Mouse (Mus musculus): ENCODE results near the gene Dpp9. TPM values are rescaled to one million over a fixed set of nuclear protein-coding genes. Genes with fewer than 3 reads are reported as not detected.
A peak's percentile ranks its signal among the peaks of the same experiment; 100 is the strongest.
"Not testable (repeated sequence)": the region's sequence is repeated elsewhere in the genome, so short reads cannot be mapped to it uniquely, and the experiment has no call there.

The Dpp9 gene
- polyA plus RNA-seq (2014; fragmentation: Nextera tagmentation; extraction: Ambion mirVana) = 29.5 and 33.8 TPM in 2 replicates

DNA sequence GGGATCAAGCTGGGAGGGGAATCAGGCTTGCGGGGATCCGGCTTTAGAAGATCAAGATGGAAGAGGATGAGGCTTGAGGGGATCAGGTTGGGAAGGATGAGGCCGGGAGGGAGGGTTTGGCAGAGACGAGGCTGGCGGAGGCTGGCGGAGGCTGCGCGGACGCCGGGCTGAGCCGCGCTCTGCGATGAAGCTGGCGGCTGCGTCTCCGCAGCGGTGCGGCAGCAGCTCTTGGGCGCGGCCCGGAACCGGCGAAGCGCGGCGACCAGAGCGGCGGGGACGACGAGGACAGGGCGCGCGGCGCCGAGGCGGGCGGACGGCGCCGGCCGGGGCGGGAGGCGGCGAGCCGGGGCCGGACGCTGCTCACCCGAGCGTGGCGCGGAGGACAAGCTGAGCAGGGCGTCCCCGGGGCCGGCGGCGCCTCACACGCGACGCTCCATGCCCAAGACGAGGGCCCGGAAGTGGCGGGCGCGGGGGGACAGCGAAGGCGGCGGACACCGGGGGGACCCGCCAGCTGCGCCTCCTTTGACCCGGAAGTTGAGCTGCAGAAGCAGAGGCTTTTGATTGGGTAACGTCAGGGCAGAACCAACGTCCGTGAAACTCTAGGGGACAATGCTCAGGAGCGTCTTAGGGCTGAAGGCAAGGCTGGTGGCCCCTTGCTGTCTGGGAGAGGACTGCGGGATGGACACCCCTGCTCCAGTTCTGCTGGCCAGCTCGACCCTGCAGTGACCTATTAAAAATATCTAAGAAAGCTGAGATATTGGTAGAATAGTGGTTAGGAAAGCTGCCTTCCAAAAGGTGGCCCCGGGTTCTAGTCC is at the start of gene Dpp9:
Gene Dpp9 (minus strand): TSS at position 529 of the 815 bp plus-strand sequence.
- DNase-seq (ENCODE audit: low spot score, missing footprints) = peak; percentile 98

DNA sequence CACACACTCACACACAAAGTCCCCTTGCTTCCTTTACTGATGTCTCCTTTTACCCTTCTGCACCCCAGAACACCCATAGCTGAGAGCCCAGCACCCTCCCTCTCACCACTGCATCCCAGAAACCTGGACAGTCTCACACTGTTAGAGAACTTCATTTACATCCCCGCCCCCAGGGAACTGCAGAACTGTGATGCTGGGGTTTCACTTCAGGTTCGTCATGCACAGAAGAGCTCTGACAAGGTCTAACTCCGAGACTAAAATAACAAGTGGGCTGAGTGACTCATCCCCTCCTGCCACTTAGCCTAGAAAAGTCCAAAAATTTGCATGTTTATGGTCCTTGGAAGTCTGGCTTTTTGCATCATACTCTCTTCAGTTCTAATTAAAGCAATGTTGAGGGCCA is 47.6 kb upstream of the Dpp9 start:
- no peak overlapping the region for H3K27ac ChIP-seq (ENCODE audit: low read depth, low read length)
- H3K4me3 ChIP-seq (ENCODE audit: low read depth, low read length) = no peak overlapping the region
- DNase-seq (ENCODE audit: low spot score, missing footprints) (no peak), ATAC-seq (ENCODE audit: low FRiP score) (no peak)
- no peaks in the 10 kb centered on the region for H3K27me3 ChIP-seq (ENCODE audit: control insufficient read depth, insufficient read depth, low read length)
- no peaks in the 10 kb centered on the region for H3K9me3 ChIP-seq (ENCODE audit: control insufficient read depth, low read length)
- H3K36me3 ChIP-seq (ENCODE audit: control insufficient read depth, insufficient read depth, low read length) = peaks cover 3% of the 10 kb centered on the region; the same call in 1 of the 2 replicates
- H3K4me1 ChIP-seq (ENCODE audit: control insufficient read depth, insufficient read depth, low read length) = peaks cover 7% of the 10 kb centered on the region
- H3K4me2 ChIP-seq = no peak overlapping the region
- 70% methylated on average over 3 of the region's 3 CpGs for WGBS
- no peak overlapping the region for H3K9ac ChIP-seq (ENCODE audit: low read length)

More for the DNA sequence above, at the start of gene Dpp9:
- H3K36me3 ChIP-seq (ENCODE audit: control insufficient read depth, insufficient read depth, low read length) = no peaks in the 10 kb centered on the region; the same call in 1 of the 2 replicates
- ATAC-seq (ENCODE audit: low FRiP score) = peak; percentile 100
- H3K9me3 ChIP-seq (ENCODE audit: control insufficient read depth, low read length) = no peaks in the 10 kb centered on the region
- WGBS = under 1% methylated on average over 78 of the region's 78 CpGs
- no peaks in the 10 kb centered on the region for H3K27me3 ChIP-seq (ENCODE audit: control insufficient read depth, insufficient read depth, low read length)
- peak within 1 kb of the TSS; percentile 71; the same call in 1 of the 2 replicates for H3K27ac ChIP-seq (ENCODE audit: low read depth, low read length)
- peak within 1 kb of the TSS; percentile 92 for H3K4me3 ChIP-seq (ENCODE audit: low read depth, low read length)
- H3K9ac ChIP-seq (ENCODE audit: low read length) = peak within 1 kb of the TSS; percentile 89
- H3K4me2 ChIP-seq = peak within 1 kb of the TSS; percentile 85
- peaks cover 13% of the 10 kb centered on the region for H3K4me1 ChIP-seq (ENCODE audit: control insufficient read depth, insufficient read depth, low read length)

DNA sequence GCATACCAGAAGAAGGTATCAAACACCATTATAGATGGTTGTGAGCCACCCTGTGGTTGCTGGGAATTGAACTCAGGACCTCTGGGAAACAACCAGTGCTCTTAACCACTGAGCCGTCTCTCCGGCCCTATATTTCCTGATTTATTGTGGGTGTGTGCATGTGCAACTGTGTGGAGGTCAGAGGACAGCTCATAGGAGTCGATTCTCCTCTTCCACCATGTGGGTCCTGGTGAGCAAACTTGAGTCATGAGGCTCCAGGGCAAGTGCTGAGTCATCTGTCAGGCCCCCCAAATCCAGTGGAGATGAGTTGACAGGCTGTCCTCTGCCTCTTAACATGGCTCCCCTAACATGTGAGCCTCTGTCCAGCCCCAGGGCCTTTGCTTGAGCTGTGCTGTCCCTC is 47.2 kb upstream of the Dpp9 start:
- Histone ChIP-seq H3K9me3 (ENCODE audit: control insufficient read depth, low read length) (no peaks in the 10 kb centered on the region), H3K4me3 (ENCODE audit: low read depth, low read length) (no peak overlapping the region), H3K4me1 (ENCODE audit: control insufficient read depth, insufficient read depth, low read length) (peaks cover 7% of the 10 kb centered on the region), H3K9ac (ENCODE audit: low read length) (no peak overlapping the region), H3K36me3 (ENCODE audit: control insufficient read depth, insufficient read depth, low read length) (peaks cover 3% of the 10 kb centered on the region; the same call in 1 of the 2 replicates), H3K27me3 (ENCODE audit: control insufficient read depth, insufficient read depth, low read length) (no peaks in the 10 kb centered on the region), H3K4me2 (no peak overlapping the region), H3K27ac (ENCODE audit: low read depth, low read length) (no peak overlapping the region)
- DNase-seq (ENCODE audit: low spot score, missing footprints) (no peak), ATAC-seq (ENCODE audit: low FRiP score) (no peak)
- 87% methylated on average over 3 of the region's 3 CpGs for WGBS

DNA sequence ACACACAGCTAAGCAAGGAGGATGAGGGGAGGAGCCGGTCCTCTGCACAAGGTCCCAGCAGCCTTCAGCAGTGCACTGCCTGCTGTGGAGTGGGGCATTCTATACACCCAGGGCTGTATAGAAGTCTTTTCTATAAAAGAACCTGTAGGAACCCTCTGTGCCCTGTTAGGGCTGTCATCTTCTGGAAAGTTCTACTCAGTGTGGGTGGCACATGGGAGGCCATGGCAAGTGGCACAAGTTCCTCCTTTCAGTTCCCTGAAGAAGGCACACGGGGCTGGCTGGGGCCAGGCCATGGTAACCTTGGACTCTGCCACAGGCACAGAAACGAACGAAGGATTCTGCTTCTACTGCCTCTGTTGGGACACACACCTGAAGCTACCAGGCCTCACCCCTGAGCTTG is 46.3 kb upstream of the Dpp9 start:
- H3K9ac ChIP-seq (ENCODE audit: low read length) = no peak overlapping the region
- H3K4me3 ChIP-seq (ENCODE audit: low read depth, low read length) = no peak overlapping the region
- 93% methylated on average over 4 of the region's 4 CpGs for WGBS
- no peaks in the 10 kb centered on the region for H3K27me3 ChIP-seq (ENCODE audit: control insufficient read depth, insufficient read depth, low read length)
- DNase-seq (ENCODE audit: low spot score, missing footprints) (no peak), ATAC-seq (ENCODE audit: low FRiP score) (no peak)
- no peak overlapping the region for H3K27ac ChIP-seq (ENCODE audit: low read depth, low read length)
- no peaks in the 10 kb centered on the region for H3K9me3 ChIP-seq (ENCODE audit: control insufficient read depth, low read length)
- peaks cover 3% of the 10 kb centered on the region; the same call in 1 of the 2 replicates for H3K36me3 ChIP-seq (ENCODE audit: control insufficient read depth, insufficient read depth, low read length)
- H3K4me1 ChIP-seq (ENCODE audit: control insufficient read depth, insufficient read depth, low read length) = peaks cover 7% of the 10 kb centered on the region
- H3K4me2 ChIP-seq = no peak overlapping the region

DNA sequence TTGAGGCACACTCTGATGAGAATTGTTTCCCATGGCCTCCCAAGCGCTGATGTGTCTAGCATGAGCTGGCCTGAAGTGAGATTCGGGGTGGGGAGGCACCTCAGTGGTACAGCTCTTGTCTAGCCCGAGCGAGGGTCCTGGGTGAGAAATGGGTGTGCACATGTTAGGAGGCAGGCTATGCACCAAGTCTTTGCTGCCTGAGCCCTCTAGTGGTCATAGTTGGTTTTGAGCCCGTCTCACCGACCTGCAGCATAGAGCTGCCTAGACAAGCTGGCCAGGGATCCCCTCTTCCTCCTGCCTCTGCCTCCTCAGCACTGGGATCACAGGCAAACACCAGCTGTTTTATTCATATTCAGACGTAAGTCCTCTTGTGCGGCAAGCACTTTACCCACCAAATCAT is 45.3 kb upstream of the Dpp9 start:
- DNase-seq (ENCODE audit: low spot score, missing footprints) (peak; percentile 97), ATAC-seq (ENCODE audit: low FRiP score) (peak; percentile 78)
- Histone ChIP-seq H3K4me2 (no peak overlapping the region), H3K4me3 (ENCODE audit: low read depth, low read length) (no peak overlapping the region), H3K4me1 (ENCODE audit: control insufficient read depth, insufficient read depth, low read length) (0 out of 2 replicates have a peak, but pooled peaks cover 2% of the 10 kb centered on the region), H3K36me3 (ENCODE audit: control insufficient read depth, insufficient read depth, low read length) (peaks cover 3% of the 10 kb centered on the region; the same call in 1 of the 2 replicates), H3K27ac (ENCODE audit: low read depth, low read length) (no peak overlapping the region), H3K9ac (ENCODE audit: low read length) (no peak overlapping the region), H3K27me3 (ENCODE audit: control insufficient read depth, insufficient read depth, low read length) (no peaks in the 10 kb centered on the region), H3K9me3 (ENCODE audit: control insufficient read depth, low read length) (no peaks in the 10 kb centered on the region)
- 20% methylated on average over 8 of the region's 8 CpGs for WGBS

DNA sequence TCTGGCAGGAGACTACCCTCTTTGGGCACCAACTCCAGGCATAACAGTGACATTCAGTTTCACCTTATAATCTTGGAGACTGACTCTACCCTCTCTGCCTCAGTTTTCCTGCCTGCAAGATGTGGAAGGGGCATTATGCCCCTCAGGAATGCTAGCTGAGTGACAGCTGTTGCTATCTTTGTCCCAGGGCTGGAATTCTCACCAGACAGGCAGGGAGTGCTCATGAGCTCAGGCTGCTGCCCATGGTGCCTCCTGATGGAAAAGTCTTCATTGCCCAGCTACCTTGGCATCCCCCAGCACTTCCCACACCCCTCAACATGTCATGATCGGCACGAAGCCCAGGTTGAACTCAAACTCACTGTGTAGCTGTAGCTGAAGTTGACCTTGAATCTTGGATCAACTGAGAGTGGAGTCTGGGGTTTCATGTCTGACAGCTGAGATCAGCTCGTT is 44.0 kb upstream of the Dpp9 start:
- H3K27me3 ChIP-seq (ENCODE audit: control insufficient read depth, insufficient read depth, low read length) = no peaks in the 10 kb centered on the region
- H3K4me2 ChIP-seq = no peak overlapping the region
- ATAC-seq (ENCODE audit: low FRiP score) (no peak), DNase-seq (ENCODE audit: low spot score, missing footprints) (peak; percentile 26)
- H3K36me3 ChIP-seq (ENCODE audit: control insufficient read depth, insufficient read depth, low read length) = peaks cover 9% of the 10 kb centered on the region; the same call in 1 of the 2 replicates
- no peaks in the 10 kb centered on the region for H3K9me3 ChIP-seq (ENCODE audit: control insufficient read depth, low read length)
- no peak overlapping the region for H3K4me3 ChIP-seq (ENCODE audit: low read depth, low read length)
- H3K9ac ChIP-seq (ENCODE audit: low read length) = no peak overlapping the region
- 86% methylated on average over 3 of the region's 3 CpGs for WGBS
- no peak overlapping the region for H3K27ac ChIP-seq (ENCODE audit: low read depth, low read length)
- H3K4me1 ChIP-seq (ENCODE audit: control insufficient read depth, insufficient read depth, low read length) = peaks cover 1% of the 10 kb centered on the region

DNA sequence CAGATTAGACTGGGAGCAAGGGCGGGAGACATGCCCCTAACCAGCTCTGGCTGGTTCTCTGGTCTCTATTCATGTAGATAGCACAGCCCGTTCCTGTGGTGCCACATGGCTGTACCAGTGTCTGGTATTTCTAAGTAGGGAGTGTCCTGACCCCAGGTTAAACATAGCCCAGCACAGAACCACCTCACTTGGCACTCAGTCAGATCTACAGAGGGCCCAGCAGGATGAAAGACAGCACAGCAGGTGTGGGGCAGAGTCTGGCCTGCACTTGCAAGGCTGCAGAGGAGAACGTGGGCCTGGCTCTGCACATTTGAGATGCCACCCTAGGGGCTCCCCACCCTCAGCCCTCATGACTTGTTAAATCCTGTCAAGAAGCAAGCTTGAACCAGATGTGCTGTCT is 42.5 kb upstream of the Dpp9 start:
- Histone ChIP-seq H3K4me3 (ENCODE audit: low read depth, low read length) (no peak overlapping the region), H3K9me3 (ENCODE audit: control insufficient read depth, low read length) (no peaks in the 10 kb centered on the region), H3K4me1 (ENCODE audit: control insufficient read depth, insufficient read depth, low read length) (peaks cover 5% of the 10 kb centered on the region), H3K27me3 (ENCODE audit: control insufficient read depth, insufficient read depth, low read length) (no peaks in the 10 kb centered on the region), H3K27ac (ENCODE audit: low read depth, low read length) (no peak overlapping the region), H3K4me2 (no peak overlapping the region), H3K36me3 (ENCODE audit: control insufficient read depth, insufficient read depth, low read length) (peaks cover 9% of the 10 kb centered on the region; the same call in 1 of the 2 replicates), H3K9ac (ENCODE audit: low read length) (no peak overlapping the region)
- DNase-seq (ENCODE audit: low spot score, missing footprints) (peak; percentile 56), ATAC-seq (ENCODE audit: low FRiP score) (no peak)
- WGBS = 78% methylated on average over 3 of the region's 3 CpGs

DNA sequence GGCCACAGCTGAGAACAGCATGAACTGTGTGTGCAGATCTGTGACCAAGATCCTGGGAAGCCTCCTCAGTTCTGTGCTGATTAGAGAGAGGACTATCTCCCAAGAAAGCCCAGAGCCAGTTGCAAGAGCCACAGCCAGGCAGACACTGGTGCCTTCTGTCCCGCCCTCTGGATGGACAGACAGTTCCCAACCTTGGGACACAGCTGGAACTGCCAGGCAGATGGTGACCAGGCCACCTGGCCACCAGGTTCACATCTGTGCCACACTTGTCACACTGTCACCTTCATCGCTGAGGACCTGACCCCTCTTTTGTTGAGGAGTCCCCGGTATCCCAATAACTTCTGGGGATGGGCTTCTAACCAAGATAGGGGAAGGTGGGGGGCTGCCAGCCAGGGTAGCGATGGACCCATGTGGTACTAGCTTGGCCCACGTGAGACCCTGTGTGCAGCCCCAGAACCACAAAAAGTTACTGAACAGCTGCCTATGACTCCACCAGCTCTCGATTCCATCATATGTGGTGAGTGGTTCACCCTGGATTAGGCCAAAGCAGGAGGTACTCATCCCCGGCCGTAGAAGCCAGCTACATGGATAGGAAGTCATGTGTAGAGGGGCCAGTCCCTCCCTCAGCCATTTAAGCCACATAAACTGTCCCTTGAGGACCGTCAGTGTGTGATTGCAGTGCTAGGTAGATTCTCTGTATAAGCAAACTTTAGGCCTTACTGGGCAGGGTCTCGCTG is 40.8 kb upstream of the Dpp9 start:
- H3K36me3 ChIP-seq (ENCODE audit: control insufficient read depth, insufficient read depth, low read length) = peaks cover 9% of the 10 kb centered on the region; the same call in 1 of the 2 replicates

DNA sequence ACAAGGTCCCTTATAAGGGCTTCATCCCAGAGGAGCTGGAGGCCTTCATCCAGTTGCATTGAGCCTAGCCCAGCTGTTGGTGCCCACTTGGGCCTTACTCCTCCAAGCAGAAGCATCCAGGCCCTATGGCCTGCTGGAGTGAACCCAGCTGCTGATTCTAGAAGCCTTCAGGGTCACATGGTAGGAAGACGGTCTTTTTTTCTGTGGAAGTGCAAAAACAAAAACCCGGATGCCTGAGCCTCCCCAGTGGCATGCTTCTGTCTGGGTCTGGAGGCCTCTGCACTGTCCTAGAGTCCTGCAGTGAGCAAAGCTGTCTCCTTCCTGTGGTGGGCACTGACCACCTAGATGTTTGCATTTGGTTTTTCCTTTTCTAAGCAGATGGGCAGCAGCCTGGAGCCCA is 40.1 kb upstream of the Dpp9 start:
- not testable (repeated sequence) for H3K36me3 ChIP-seq (ENCODE audit: control insufficient read depth, insufficient read depth, low read length); H3K4me1 ChIP-seq (ENCODE audit: control insufficient read depth, insufficient read depth, low read length); H3K4me3 ChIP-seq (ENCODE audit: low read depth, low read length); H3K9me3 ChIP-seq (ENCODE audit: control insufficient read depth, low read length); H3K9ac ChIP-seq (ENCODE audit: low read length); H3K4me2 ChIP-seq; ATAC-seq (ENCODE audit: low FRiP score); H3K27me3 ChIP-seq (ENCODE audit: control insufficient read depth, insufficient read depth, low read length); H3K27ac ChIP-seq (ENCODE audit: low read depth, low read length)
- DNase-seq (ENCODE audit: low spot score, missing footprints) = peak; percentile 33
- 96% methylated on average over 2 of the region's 2 CpGs for WGBS

More for the DNA sequence above, 40.8 kb upstream of the Dpp9 start:
- no peaks in the 10 kb centered on the region for H3K9me3 ChIP-seq (ENCODE audit: control insufficient read depth, low read length)
- ATAC-seq (ENCODE audit: low FRiP score) = no peak
- no peak overlapping the region for H3K4me3 ChIP-seq (ENCODE audit: low read depth, low read length)
- 95% methylated on average over 10 of the region's 10 CpGs for WGBS
- no peak overlapping the region for H3K9ac ChIP-seq (ENCODE audit: low read length)
- no peak overlapping the region for H3K27ac ChIP-seq (ENCODE audit: low read depth, low read length)
- H3K4me1 ChIP-seq (ENCODE audit: control insufficient read depth, insufficient read depth, low read length) = peaks cover 5% of the 10 kb centered on the region
- no peak overlapping the region for H3K4me2 ChIP-seq
- DNase-seq (ENCODE audit: low spot score, missing footprints) = peak; percentile 35
- H3K27me3 ChIP-seq (ENCODE audit: control insufficient read depth, insufficient read depth, low read length) = no peaks in the 10 kb centered on the region

Data from midbrain, embryonic 11.5 days (tissue).